Mouse (Mus musculus) CH12.LX (cell line): ENCODE results near the gene Dtnb.

Experiments
- CHD1 ChIP-seq: IDR thresholded peaks from 2 replicates; pipeline ENCODE4 v1.6.1; 2012; ENCODE audit warnings: low read depth, low read length, improper control_type of control experiment, inconsistent platforms
- CTCF ChIP-seq, 2 experiments: IDR thresholded peaks in 1 of 2; conservative IDR thresholded peaks in 1 of 2; 2 replicates each; pipeline ENCODE4 v1.5.1; 2011 to 2012; ENCODE audit warnings: low read depth in 2 of 2, low read length in 2 of 2, improper control_type of control experiment in 1 of 2, inconsistent platforms in 1 of 2, mild to moderate bottlenecking in 1 of 2, moderate library complexity in 1 of 2
- EP300 ChIP-seq: IDR thresholded peaks from 2 replicates; pipeline ENCODE4 v1.6.1; 2011; ENCODE audit warnings: low read length, improper control_type of control experiment
- HCFC1 ChIP-seq: IDR thresholded peaks from 2 replicates; pipeline ENCODE4 v1.6.1; 2012; ENCODE audit warnings: low read depth, mild to moderate bottlenecking, inconsistent platforms, low read length, improper control_type of control experiment
- MAX ChIP-seq: IDR thresholded peaks from 2 replicates; pipeline ENCODE4 v1.6.1; 2011; ENCODE audit warnings: low read length, improper control_type of control experiment
- POLR2AphosphoS2 ChIP-seq: IDR thresholded peaks from 2 replicates; pipeline ENCODE4 v1.6.1; 2011; ENCODE audit warnings: low read depth, low read length, improper control_type of control experiment
- USF2 ChIP-seq: conservative IDR thresholded peaks from 2 replicates; pipeline ENCODE4 v1.6.1; 2011; ENCODE audit warnings: low read depth, low read length, improper control_type of control experiment

DNA sequence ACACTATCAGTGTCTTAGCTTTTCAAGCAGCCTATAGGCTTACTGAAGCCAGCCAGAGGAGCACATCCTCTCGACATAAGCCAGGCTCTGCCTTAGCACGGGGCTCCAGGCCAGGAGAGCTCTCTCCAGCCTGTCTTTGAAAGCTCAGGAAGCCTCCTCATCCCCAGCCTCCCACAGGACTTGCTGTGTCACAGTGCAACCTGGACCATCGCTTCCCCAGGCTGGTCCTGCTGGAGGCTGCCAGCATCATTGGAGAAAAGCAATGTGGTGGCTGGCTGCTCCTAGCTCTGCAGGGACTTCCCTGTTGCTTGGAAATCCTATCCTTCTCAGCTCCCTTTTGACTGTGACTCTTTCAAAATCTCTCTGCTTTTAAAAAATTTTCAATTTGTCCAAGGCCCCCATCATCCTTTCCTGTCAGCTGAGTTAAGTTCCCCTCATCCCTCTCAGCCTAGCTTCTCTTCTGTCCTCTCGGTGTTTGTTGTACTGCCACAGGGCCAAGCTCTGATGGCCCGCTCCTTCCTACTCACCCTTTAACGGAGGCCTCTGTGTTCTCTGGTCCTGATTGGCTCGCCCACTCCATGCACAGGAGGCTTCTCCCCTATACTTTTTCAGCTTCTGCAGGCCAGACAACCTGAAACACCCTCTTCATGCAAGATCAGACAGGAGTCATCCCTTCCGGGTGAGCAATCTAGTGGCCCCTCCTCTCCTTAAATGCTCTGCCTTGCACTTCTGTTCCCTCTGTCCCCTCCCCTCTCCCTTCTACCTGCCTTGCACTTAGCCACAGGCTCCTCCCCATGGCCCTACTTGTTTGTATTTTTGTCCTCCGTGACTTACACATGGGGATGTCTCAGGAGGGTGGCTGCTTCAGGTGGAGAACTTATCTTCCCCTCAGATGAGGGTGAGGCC lies 14.5 kb upstream of the Dtnb start:
- TF ChIP-seq CTCF (conservative IDR thresholded peaks at IDR 0.05 in 1 of 2, IDR thresholded peaks at IDR 0.05 in 1 of 2; ENCODE audit: low read depth in 2 of 2, low read length in 2 of 2): no peak
- no peak for TF ChIP-seq CHD1
- TF ChIP-seq MAX: no peak
- no peak for TF ChIP-seq EP300
- no peak for TF ChIP-seq POLR2AphosphoS2
- TF ChIP-seq HCFC1: no peak
- no peak for TF ChIP-seq USF2
